Mouse (Mus musculus): ENCODE data around the gene Pard3b.

GRCm38 (mm10) chr1:62597751-62598400 lies 959.3 kb downstream of the Pard3b start:
- TF ChIP-seq POLR2A (IDR thresholded peaks at IDR 0.05; ENCODE audit: low read depth, low read length) (no peak), CTCF (conservative IDR thresholded peaks at IDR 0.05; ENCODE audit: insufficient read depth, insufficient read length, low read depth, low read length) (no peak)

Data from kidney, adult 2 months (tissue).